Mouse (Mus musculus) liver, adult 2 months (tissue): Measurements from ENCODE around the gene Crybb2.

Experiments
- CTCF ChIP-seq: fragments of 200-500 bp; IDR thresholded peaks from 2 replicates; pipeline ENCODE4 v1.5.1; 2011; ENCODE audit warnings: low read depth, low read length, control low read depth
- POLR2A ChIP-seq: fragments of 200-500 bp; IDR thresholded peaks from 2 replicates; pipeline ENCODE4 v1.6.1; 2011; ENCODE audit warnings: low read length, control low read depth; ENCODE audit not compliant: insufficient read depth; ENCODE audit errors: extremely low read depth

- no peak for TF ChIP-seq CTCF
- TF ChIP-seq POLR2A = no peak
Measured at GRCm38 (mm10) chr5:113111336-113111735, 41.4 kb upstream of the Crybb2 start.
